Mouse (Mus musculus) brain, embryonic 14.5 days (tissue): Measurements from ENCODE around the gene Psmd7.

Experiments
- CTCF ChIP-seq: fragments of 200-500 bp; IDR thresholded peaks from 2 replicates; pipeline ENCODE4 v1.5.1; 2012; ENCODE audit warnings: inconsistent platforms, mild to moderate bottlenecking, moderate library complexity, borderline replicate concordance; ENCODE audit not compliant: insufficient read depth, insufficient read length; ENCODE audit errors: extremely low read depth
- POLR2A ChIP-seq: fragments of 200-500 bp; IDR thresholded peaks from 2 replicates; pipeline ENCODE4 v1.6.1; 2012; ENCODE audit warnings: mild to moderate bottlenecking, inconsistent platforms, borderline replicate concordance; ENCODE audit not compliant: poor library complexity, insufficient read depth, insufficient read length, severe bottlenecking; ENCODE audit errors: extremely low read depth

- TF ChIP-seq CTCF (no peak), POLR2A (no peak)
These were observed 22.6 kb upstream of the Psmd7 start for GRCm38 (mm10) chr8:107610845-107611244.
